ENCODE assay signal across 1 mouse cellular context in the genomic region with DNA sequence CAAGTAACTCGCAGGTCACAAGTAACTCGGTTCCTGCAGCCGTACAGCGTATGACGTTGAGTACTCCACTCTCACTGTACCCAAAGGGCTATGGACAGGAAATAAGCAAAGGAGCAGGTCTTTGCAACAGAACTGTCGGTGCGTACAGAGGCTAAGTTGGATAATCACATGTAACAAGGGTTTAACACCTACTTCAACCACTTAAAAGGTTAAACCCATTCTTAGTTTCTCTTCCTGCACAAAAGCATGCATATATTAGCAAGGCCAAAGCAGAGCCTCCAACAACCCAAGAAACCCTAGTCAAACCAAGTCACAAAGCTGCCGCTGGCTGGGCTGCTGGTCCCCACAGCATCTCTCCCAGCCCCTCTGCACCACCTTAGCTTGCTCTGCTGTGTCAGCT.
TF ChIP-seq lines count a peak whose summit lies in the region.

No protein-coding gene starts in this region.

TF ChIP-seq in CH12.LX, 34 proteins besides CTCF, POLR2A, EP300 and RAD21 (continued from another document):
- TF ChIP-seq ZC3H11A (IDR thresholded peaks at IDR 0.05; ENCODE audit: low read depth, low read length) (no peak), MYC (IDR thresholded peaks at IDR 0.05; ENCODE audit: low read depth, low read length) (peak; percentile 56; the same call in 1 of the 2 replicates), ZMIZ1 (IDR thresholded peaks at IDR 0.05; ENCODE audit: low read depth, low read length) (no peak), USF2 (conservative IDR thresholded peaks at IDR 0.05; ENCODE audit: low read depth, low read length) (no peak), TBP (conservative IDR thresholded peaks at IDR 0.05; ENCODE audit: low read depth, low read length) (no peak), GABPA (IDR thresholded peaks at IDR 0.05; ENCODE audit: insufficient replicate concordance, low read depth, low read length) (no peak), MAX (IDR thresholded peaks at IDR 0.05; ENCODE audit: low read length) (peak; percentile 57), CHD2 (IDR thresholded peaks at IDR 0.05; ENCODE audit: low read length) (no peak), MAFK (IDR thresholded peaks at IDR 0.05; ENCODE audit: insufficient replicate concordance, low read length) (no peak), KAT2A (IDR thresholded peaks at IDR 0.05; ENCODE audit: insufficient replicate concordance, low read length) (no peak), MXI1 (IDR thresholded peaks at IDR 0.05; ENCODE audit: low read depth, low read length) (no peak), HCFC1 (IDR thresholded peaks at IDR 0.05; ENCODE audit: low read depth, low read length) (no peak), NELFE (IDR thresholded peaks at IDR 0.05; ENCODE audit: low read depth, low read length) (no peak), NRF1 (IDR thresholded peaks at IDR 0.05; ENCODE audit: low read depth, low read length) (no peak), MEF2A (IDR thresholded peaks at IDR 0.05; ENCODE audit: borderline replicate concordance, low read depth, low read length) (no peak; the same call in 1 of the 2 replicates), RCOR1 (conservative IDR thresholded peaks at IDR 0.05; ENCODE audit: low read depth, low read length) (no peak), ZNF384 (IDR thresholded peaks at IDR 0.05; ENCODE audit: low read depth, low read length) (no peak), SIN3A (IDR thresholded peaks at IDR 0.05; ENCODE audit: low read length) (peak; percentile 65), BHLHE40 (IDR thresholded peaks at IDR 0.05; ENCODE audit: low read depth, low read length) (peak; percentile 50), SMC3 (IDR thresholded peaks at IDR 0.05; ENCODE audit: low read depth, low read length) (no peak), ELF1 (IDR thresholded peaks at IDR 0.05; ENCODE audit: low read depth, low read length) (peak; percentile 53), IRF4 (IDR thresholded peaks at IDR 0.05; ENCODE audit: low read depth, low read length) (no peak; the same call in 1 of the 2 replicates), CHD1 (IDR thresholded peaks at IDR 0.05; ENCODE audit: low read depth, low read length) (no peak), POLR2AphosphoS2 (IDR thresholded peaks at IDR 0.05; ENCODE audit: low read depth, low read length) (no peak), PAX5 (IDR thresholded peaks at IDR 0.05; ENCODE audit: low read length) (no peak), ZKSCAN1 (IDR thresholded peaks at IDR 0.05; ENCODE audit: borderline replicate concordance, low read depth, low read length) (no peak), ETS1 (conservative IDR thresholded peaks at IDR 0.05; ENCODE audit: low read depth, low read length) (no peak), UBTF (IDR thresholded peaks at IDR 0.05; ENCODE audit: low read depth, low read length) (0 out of 2 replicates have a peak, but pooled peaks have one; percentile 3), MAZ (IDR thresholded peaks at IDR 0.05; ENCODE audit: low read depth, low read length) (no peak), JUN (IDR thresholded peaks at IDR 0.05; ENCODE audit: insufficient read depth, low read depth, low read length) (no peak), TCF12 (IDR thresholded peaks at IDR 0.05; ENCODE audit: low read depth, low read length) (no peak), JUND (conservative IDR thresholded peaks at IDR 0.05; ENCODE audit: low read depth, low read length) (no peak), E2F4 (IDR thresholded peaks at IDR 0.05; ENCODE audit: insufficient replicate concordance, low read depth, low read length) (no peak)
TF ChIP-seq in CH12.LX: peak in this region for 6.
